Mouse (Mus musculus): ENCODE measurements around the gene Taf11. TPM values are rescaled to one million over a fixed set of nuclear protein-coding genes. Genes with fewer than 3 reads are reported as not detected.

Gene Taf11
- polyA plus RNA-seq, 1 experiment: 57.3 TPM

GRCm38 (mm10) chr17:27883129-27883528 is 26.5 kb downstream of the Taf11 start:
- no peak for TF ChIP-seq GATA1 (IDR thresholded peaks at IDR 0.05; ENCODE audit: low read length)

DNA sequence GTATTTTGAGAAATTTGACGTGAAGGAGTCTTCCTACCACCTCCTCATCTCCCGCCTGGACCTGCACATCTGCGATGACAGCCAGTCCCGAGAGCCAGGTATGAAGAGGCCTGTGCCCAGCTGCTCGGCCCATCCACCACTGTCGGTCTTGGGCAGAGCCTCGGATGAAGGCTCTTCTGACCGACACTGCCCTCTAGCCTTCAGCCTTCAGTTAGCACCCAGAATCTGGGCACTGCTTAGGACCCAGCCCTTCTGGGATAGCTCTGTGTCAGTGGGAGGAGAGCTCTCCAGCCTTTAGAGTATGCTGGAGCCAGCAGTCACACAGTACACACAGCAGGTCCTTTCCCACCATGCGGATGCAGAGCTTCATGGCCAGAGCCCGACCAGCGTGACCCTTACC is 28.1 kb downstream of the Taf11 start:
- TF ChIP-seq GATA1 (IDR thresholded peaks at IDR 0.05; ENCODE audit: low read length): no peak

DNA sequence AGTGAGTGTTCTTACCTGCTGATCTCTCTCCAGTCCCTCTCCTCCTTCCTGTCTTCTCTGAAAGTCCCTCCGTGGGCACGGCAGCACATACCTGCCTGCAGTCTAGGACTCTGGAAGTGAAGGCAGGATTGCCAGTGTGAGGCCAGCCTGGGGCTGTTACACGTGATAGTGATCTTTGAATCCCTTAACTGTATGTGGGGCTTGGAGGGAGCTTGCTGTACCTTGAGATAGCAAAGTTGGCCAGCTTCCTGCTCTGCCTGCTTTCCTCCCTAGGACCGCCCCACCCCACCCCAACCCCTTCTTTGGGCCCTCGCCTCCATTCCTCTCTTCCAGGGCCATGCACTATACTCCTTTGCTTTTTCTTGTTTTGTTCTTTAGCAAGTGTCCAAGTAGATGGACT is 35.1 kb downstream of the Taf11 start:
- TF ChIP-seq GATA1 (IDR thresholded peaks at IDR 0.05; ENCODE audit: low read length): no peak

GRCm38 (mm10) chr17:27873583-27873982 is 36.1 kb downstream of the Taf11 start:
- TF ChIP-seq GATA1 (IDR thresholded peaks at IDR 0.05; ENCODE audit: low read length): no peak

DNA sequence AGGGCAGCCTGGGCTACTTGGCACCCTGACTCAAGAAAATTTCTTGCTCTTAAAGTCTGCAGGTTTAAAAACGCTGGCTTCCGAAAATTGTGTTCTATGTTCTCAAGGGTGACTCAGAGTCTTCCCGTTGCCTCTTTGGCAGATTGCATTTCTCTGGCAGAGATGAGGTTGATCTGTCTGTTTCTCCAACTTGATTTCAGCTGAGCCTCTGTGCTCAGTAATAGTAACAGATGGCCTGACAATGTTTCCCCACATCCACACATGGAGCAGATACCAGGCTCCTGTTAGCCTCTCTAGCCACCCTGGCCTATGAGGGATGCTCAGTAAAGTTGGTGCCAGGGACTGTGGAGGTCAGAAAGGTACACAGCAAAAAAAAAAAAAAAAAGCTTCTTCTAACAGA is 37.8 kb downstream of the Taf11 start:
- no peak for TF ChIP-seq GATA1 (IDR thresholded peaks at IDR 0.05; ENCODE audit: low read length)

DNA sequence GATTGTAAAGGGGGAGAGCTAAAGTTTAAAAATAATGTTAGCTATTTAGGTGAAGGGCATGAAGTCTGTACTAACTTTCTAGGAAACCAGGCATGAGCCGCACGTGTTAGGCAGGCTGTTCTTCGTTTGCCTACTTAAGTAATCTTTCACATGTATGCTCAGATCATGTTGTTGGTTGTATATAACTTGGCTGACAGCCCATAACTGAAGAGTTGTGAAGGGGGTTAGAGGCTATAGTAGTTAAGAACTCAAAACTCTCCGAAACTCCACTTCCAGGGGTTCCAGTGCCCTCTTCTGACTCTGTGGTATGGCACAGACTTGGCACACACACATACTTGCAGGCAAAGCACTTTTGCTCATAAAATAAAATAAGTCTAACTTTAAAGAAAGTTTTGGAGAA is 42.9 kb downstream of the Taf11 start:
- no peak for TF ChIP-seq GATA1 (IDR thresholded peaks at IDR 0.05; ENCODE audit: low read length)

- no peak for TF ChIP-seq GATA1 (IDR thresholded peaks at IDR 0.05; ENCODE audit: low read length)
Measured at GRCm38 (mm10) chr17:27865461-27865860, 44.2 kb downstream of the Taf11 start.

GRCm38 (mm10) chr17:27859131-27859530 is 50.5 kb downstream of the Taf11 start:
- no peak for TF ChIP-seq GATA1 (IDR thresholded peaks at IDR 0.05; ENCODE audit: low read length)

DNA sequence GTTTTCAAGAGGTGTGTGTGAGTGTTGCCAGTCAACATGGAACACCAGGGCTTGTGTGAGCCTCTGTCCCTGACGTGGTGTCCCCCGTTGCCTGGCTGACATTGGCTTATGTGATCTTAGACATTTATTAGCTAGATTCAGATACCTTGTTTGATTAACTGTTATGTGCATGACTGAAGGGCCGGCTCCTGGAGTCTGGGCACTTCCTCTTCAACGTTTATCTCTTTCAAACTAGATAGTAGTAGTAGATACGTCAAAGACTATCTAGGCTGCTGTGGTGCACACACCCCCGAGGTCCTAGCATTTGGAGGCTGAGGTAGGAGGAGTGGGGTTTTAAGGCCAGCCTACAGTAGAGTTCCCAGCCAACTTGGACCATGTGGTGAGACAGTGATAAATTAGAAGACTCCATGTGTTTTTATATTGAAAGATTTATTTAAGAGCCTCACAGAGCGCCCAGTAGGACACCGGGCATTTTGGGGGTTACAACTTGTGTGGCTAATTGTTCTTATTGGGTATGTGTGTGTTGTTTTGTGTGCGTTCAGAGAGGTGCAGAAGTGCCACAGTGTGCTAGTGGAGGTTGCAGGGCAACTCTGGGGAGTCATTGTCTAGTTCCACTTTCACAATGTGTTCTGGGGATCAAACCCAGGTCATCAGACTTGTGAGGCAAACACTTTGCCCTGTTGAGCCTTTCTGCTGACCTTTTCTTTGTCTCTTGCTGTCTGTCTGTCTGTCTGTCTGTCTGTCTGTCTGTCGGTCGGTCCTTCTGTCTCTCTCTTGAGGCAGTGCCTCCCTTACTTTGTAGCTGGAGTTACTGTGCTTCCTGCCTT is 51.8 kb downstream of the Taf11 start:
- no peak for TF ChIP-seq GATA1 (IDR thresholded peaks at IDR 0.05; ENCODE audit: low read length)

DNA sequence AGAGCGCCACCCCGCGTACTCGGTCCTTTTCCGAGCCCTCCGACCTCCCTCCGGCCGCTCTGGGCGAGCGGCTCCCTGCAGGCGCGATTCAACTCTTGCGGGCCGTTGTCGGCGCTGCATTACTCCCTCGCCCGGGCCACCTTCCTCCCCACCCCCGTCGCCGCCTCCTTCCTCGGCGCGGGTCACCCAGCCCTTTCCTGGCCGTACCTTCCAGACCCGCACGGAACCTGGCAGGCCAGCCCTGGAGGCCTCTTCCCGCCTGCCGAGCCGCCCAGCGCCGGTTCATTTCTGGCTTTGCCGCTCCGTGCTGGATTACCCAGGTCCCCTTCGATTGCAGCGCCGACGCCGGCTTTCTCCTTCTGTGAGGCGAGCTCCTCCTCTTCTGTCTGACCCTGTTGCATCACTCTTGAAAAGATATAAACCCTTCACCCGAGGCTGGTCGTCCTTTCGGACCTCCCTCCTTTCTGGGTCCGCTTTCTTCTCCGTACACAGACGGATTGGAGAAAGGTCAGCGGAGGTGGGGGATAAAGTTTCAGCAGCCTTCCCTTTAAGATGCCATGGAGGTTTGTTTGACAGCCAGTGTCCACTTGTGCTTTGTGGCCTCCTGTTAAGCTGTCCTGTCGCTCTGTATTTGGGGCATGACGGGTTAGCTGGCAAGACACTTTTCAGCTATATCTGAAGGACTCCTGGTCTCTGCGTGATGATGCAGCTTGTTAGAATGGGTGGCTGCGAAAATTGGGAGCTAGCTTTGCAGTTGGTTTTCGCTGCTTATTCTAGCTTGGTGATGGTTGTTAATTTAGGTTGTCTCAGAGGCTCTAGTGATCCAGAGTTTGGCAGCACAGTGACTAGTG is 52.6 kb downstream of the Taf11 start:
- no peak for TF ChIP-seq GATA1 (IDR thresholded peaks at IDR 0.05; ENCODE audit: low read length)

GRCm38 (mm10) chr17:27856265-27856797 is 53.3 kb downstream of the Taf11 start, which contains the start of gene Uhrf1bp1:
Gene Uhrf1bp1, plus strand, starts transcription at chr17:27856441.
- TF ChIP-seq GATA1 (IDR thresholded peaks at IDR 0.05; ENCODE audit: low read length): no peak

Other genes with a start within 250 kb of the Taf11 start
- 0.08 and 0.10 TPM in 2 replicates for gene Spdef, start 180.9 kb downstream of the Taf11 start, polyA plus RNA-seq (2012)
- gene D17Wsu92e, start 89.2 kb downstream of the Taf11 start, polyA plus RNA-seq (2012): 66.9 and 80.5 TPM in 2 replicates
- 734 and 1,027 TPM in 2 replicates for gene Snrpc, start 71.7 kb downstream of the Taf11 start, polyA plus RNA-seq (2012)
- 16.4 and 40.8 TPM in 2 replicates for gene Uhrf1bp1, start 53.4 kb downstream of the Taf11 start, polyA plus RNA-seq (2012)
- 11.1 and 13.2 TPM in 2 replicates for gene Anks1, start 538 bp downstream of the Taf11 start, polyA plus RNA-seq (2012)
- gene Tcp11, start 170.8 kb upstream of the Taf11 start, polyA plus RNA-seq (2012): not detected in 2 replicates
- not detected in 2 replicates for gene Scube3, start 232.3 kb upstream of the Taf11 start, polyA plus RNA-seq (2012)

Data from G1E-ER4 (cell line).